Mouse (Mus musculus): ENCODE data around the gene Pick1.

DNA sequence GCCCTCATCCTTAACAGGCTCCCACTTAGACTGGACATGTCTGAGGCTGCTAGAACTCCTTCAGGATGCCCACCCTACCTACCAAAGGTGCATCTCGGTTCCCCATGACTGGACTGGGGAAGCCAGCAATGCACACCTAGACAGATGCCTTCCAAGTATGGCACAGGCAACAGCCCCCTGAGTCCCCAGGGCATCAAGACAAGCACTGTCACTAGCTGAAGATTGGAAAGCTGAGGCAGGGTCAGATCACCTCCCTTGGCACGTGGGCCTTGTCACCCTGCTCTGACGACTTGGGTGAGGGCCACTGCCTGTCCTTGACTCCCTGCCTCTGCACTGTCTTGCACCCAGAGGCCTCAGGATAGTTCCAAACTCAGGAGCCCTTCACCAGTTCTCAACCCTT is 59.4 kb downstream of the Pick1 start:
- TF ChIP-seq CTCF (IDR thresholded peaks at IDR 0.05; ENCODE audit: extremely low read depth, insufficient read depth, insufficient read length, insufficient replicate concordance) (no peak), POLR2A (IDR thresholded peaks at IDR 0.05; ENCODE audit: low read depth, low read length) (no peak)

All from spleen, adult 2 months (tissue).